ENCODE assay signal across 8 mouse cellular contexts in the genomic region with DNA sequence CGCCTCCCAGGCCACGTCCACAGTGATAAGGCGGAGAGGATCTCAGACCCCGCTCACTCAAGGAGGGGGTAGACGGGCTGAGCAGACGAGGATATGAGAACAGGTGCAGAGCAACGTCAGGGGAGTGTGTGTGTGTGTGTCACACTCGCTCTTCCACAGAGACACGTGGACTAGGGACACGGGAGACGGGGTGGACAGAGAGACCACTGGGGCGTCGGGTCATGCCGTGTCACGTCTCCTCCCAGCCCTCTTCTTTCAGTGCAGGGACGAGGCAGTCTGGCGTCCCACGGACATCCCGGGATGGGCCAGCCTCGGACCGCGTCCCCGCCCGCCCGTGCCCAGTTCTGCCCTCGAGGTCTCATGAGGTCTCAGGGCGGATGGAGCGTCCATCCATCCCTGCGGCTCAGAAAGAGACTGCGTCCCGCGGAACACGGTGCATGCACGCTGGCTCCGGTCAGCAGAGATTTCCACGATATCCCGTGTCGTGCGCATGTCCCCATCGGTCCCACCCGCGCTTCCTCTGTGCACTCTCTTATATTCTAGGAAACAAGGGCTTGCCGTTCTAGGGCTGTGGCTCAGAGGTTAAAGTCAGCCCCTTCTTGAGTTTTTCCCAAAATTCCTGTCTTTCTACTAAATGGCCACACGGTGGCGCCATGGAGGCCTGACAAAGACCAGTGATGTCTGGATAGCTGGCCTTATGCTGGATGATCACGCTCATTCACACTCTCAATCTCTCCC. TPM values are rescaled to one million over a fixed set of nuclear protein-coding genes. Genes with fewer than 3 reads are reported as not detected.
DNase-seq lines count a peak whose midpoint lies in the region; ATAC-seq lines count a peak whose summit lies in the region.

No protein-coding gene starts in this region.

- peak overlapping the region; percentile 32 for H3K4me3 ChIP-seq in heart, embryonic 16.5 days (ENCODE audit: low read length)
- peak overlapping the region; percentile 33 for H3K4me3 ChIP-seq in liver, embryonic 16.5 days (ENCODE audit: low read depth, low read length)

- H3K4me2 ChIP-seq in heart, embryonic 16.5 days (ENCODE audit: low read depth, low read length), result peak overlapping the region; percentile 59
- peak overlapping the region; percentile 42 for H3K4me2 ChIP-seq in liver, embryonic 16.5 days (ENCODE audit: low read depth, low read length)

- H3K4me1 ChIP-seq in heart, embryonic 16.5 days (ENCODE audit: control insufficient read depth, insufficient read depth, low read length), result no peaks in the 10 kb centered on the region
- no peaks in the 10 kb centered on the region for H3K4me1 ChIP-seq in liver, embryonic 16.5 days (ENCODE audit: control insufficient read depth, low read depth, low read length)

- 17% methylated on average over 46 of the region's 46 CpGs for WGBS in heart, embryonic 16.5 days
- 15% methylated on average over 43 of the region's 46 CpGs for whole genome bisulfite sequencing in liver, embryonic 16.5 days (ENCODE audit: insufficient replicate concordance)

- no peak overlapping the region for H3K9ac ChIP-seq in heart, embryonic 16.5 days (ENCODE audit: low read length)
- H3K9ac ChIP-seq in liver, embryonic 16.5 days (ENCODE audit: low read depth, low read length), result no peak overlapping the region

- H3K36me3 ChIP-seq in heart, embryonic 16.5 days (ENCODE audit: control insufficient read depth, insufficient read depth), result no peaks in the 10 kb centered on the region
- no peaks in the 10 kb centered on the region for H3K36me3 ChIP-seq in liver, embryonic 16.5 days (ENCODE audit: control insufficient read depth, insufficient read depth)

- peak; percentile 74 for ATAC-seq in CD4-positive, CD25-positive, alpha-beta regulatory T cell, adult 4 months
- no peak for ATAC-seq in heart, embryonic 16.5 days (replicated peaks; ENCODE audit: extremely low read depth, insufficient read depth, low FRiP score)
- 0 out of 2 replicates have a peak, but pooled peaks have one; percentile 16 for ATAC-seq in liver, embryonic 16.5 days (ENCODE audit: low read depth)
- ATAC-seq in neutrophil, adult 5-6 weeks (ENCODE audit: extremely low read depth, insufficient number of reproducible peaks, low FRiP score, poor library complexity, severe bottlenecking), result peak; percentile 70; the same call in 1 of the 2 replicates

- DNase-seq in T-cell, adult 2 months (ENCODE audit: low spot score), result peak; percentile 28
- peak; percentile 77 for DNase-seq in embryo, embryonic 10.5 days (ENCODE audit: low spot score)
- DNase-seq in kidney, postnatal 14 days, result peak; percentile 36
- peak; percentile 58 for DNase-seq in thymus, postnatal 4 days

- no peaks in the 10 kb centered on the region for H3K9me3 ChIP-seq in heart, embryonic 16.5 days (replicated peaks; ENCODE audit: control insufficient read depth, low read length)
- no peaks in the 10 kb centered on the region for H3K9me3 ChIP-seq in liver, embryonic 16.5 days (replicated peaks; ENCODE audit: control insufficient read depth, low read length)

- no peak overlapping the region for H3K27ac ChIP-seq in heart, embryonic 16.5 days (ENCODE audit: low read length)
- H3K27ac ChIP-seq in liver, embryonic 16.5 days (ENCODE audit: low read length), result no peak overlapping the region

- H3K27me3 ChIP-seq in heart, embryonic 16.5 days (ENCODE audit: control insufficient read depth, insufficient read depth, low read length), result no peaks in the 10 kb centered on the region
- H3K27me3 ChIP-seq in liver, embryonic 16.5 days (ENCODE audit: control insufficient read depth, insufficient read depth, low read depth, low read length), result no peaks in the 10 kb centered on the region

RNA-seq across cellular contexts. Expression of a gene that starts 25.9 kb away (rescaled TPM):
- polyA plus RNA-seq in CD4-positive, CD25-positive, alpha-beta regulatory T cell, adult 4 months (2017; shearing (Covaris generic)), result under 1 TPM in 1 of 2 experiments, not detected in 1; 0.08 TPM
- polyA plus RNA-seq in heart, embryonic 16.5 days (2015; fragmentation: Nextera tagmentation; extraction: Ambion mirVana), result not detected in 2 replicates
- polyA plus RNA-seq in liver, embryonic 16.5 days (2015; fragmentation: Nextera tagmentation; extraction: Ambion mirVana), result not detected in 2 replicates
- not detected in 2 replicates for total RNA-seq in neutrophil, adult 5-6 weeks (2017)

RNA-seq across cellular contexts. Expression of a gene that starts 29.9 kb away (rescaled TPM):
- not detected for polyA plus RNA-seq in CD4-positive, CD25-positive, alpha-beta regulatory T cell, adult 4 months (2017; shearing (Covaris generic))
- polyA plus RNA-seq in heart, embryonic 16.5 days (2015; fragmentation: Nextera tagmentation; extraction: Ambion mirVana), result not detected in 2 replicates
- not detected in 2 replicates for polyA plus RNA-seq in liver, embryonic 16.5 days (2015; fragmentation: Nextera tagmentation; extraction: Ambion mirVana)
- not detected in 2 replicates for total RNA-seq in neutrophil, adult 5-6 weeks (2017)

RNA-seq across cellular contexts. Expression of a gene that starts 38.0 kb away (rescaled TPM):
- not detected for polyA plus RNA-seq in CD4-positive, CD25-positive, alpha-beta regulatory T cell, adult 4 months (2017; shearing (Covaris generic))
- polyA plus RNA-seq in heart, embryonic 16.5 days (2015; fragmentation: Nextera tagmentation; extraction: Ambion mirVana), result not detected in 2 replicates
- polyA plus RNA-seq in liver, embryonic 16.5 days (2015; fragmentation: Nextera tagmentation; extraction: Ambion mirVana), result not detected in 2 replicates
- total RNA-seq in neutrophil, adult 5-6 weeks (2017), result not detected in 2 replicates
